Mouse (Mus musculus) ES-Bruce4 (cell line): Measurements from ENCODE around the gene Sema3b.

Experiments
- CTCF ChIP-seq: IDR thresholded peaks from one replicate; pipeline ENCODE4 v1.8.1; 2011; ENCODE audit warnings: low read depth, low read length
- POLR2A ChIP-seq: IDR thresholded peaks from one replicate; pipeline ENCODE4 v1.8.1; 2011; ENCODE audit warnings: low read length; ENCODE audit not compliant: insufficient read depth

- TF ChIP-seq CTCF (no peak), POLR2A (no peak)
Measured at GRCm38 (mm10) chr9:107619546-107619879, 10.5 kb upstream of the Sema3b start.
